Comparison of ENCODE assay signal across 11 mouse cellular contexts in the genomic region with DNA sequence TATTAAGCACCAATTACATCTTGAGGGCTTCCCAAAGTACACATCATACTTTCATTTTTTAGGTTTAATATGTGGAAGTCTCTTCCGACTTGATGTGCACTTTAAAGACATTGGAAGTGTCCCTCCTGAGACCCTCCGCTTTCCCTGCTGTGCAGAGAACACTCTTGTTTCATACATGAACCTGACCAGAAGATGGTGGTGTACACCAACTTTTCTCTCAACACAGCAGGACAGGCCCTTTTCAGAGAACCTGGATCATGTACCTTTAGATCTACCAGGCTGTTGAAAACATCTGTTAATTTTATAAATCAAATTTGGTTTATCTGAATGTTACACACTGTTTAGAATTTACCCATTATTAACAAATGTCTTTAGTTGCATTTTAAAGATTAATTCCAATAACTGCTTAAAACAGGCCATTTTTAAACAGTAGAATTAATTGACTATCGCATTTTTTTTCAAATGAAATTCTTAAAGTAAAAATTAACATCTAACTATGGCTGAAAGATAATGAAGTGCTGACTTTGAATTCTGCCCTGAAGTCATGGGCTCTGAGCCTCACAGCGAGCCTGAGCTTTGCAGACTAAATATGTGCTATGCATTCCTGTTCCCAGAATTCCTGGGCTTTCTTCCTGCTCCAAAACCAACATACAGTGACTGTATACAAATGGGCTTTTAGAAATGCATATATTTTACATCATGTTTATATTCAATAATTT.
A peak's percentile ranks its signal among the peaks of the same experiment; 100 is the strongest.
DNase-seq lines count a peak whose midpoint lies in the region; ATAC-seq and TF ChIP-seq lines count a peak whose summit lies in the region.
"Had no signal": no experiment of that assay in that cellular context is flagged by ENCODE, and none has a peak within 500 bp of the region (broad histone marks: within the 10 kb centered on the region; RNA-seq: fewer than 3 reads in every experiment).

No protein-coding gene starts in this region.

- WGBS in hindbrain, embryonic 14.5 days: 71% methylated on average over 4 of the region's 4 CpGs
- 72% methylated on average over 4 of the region's 4 CpGs for WGBS in hindbrain, embryonic 13.5 days
- WGBS in neural tube, embryonic 11.5 days: 82% methylated on average over 4 of the region's 4 CpGs
- WGBS in forebrain, postnatal 0 days: 62% methylated on average over 4 of the region's 4 CpGs
- WGBS in stomach, postnatal 0 days: 61% methylated on average over 4 of the region's 4 CpGs

- peak; percentile 66 for DNase-seq in hindbrain, embryonic 14.5 days (ENCODE audit: low spot score)
- no peak for DNase-seq in neural tube, embryonic 11.5 days (ENCODE audit: low spot score)
- DNase-seq in neural tube, embryonic 10.5 days (ENCODE audit: extremely low spot score, low spot score): no peak
- peak; percentile 54 for DNase-seq in forebrain, postnatal 0 days
- DNase-seq in stomach, postnatal 0 days (ENCODE audit: low spot score): no peak
- DNase-seq in urinary bladder, postnatal 4 days (ENCODE audit: low spot score in 2 of 2): no peak
- DNase-seq: adrenal gland, postnatal 10 days; heart, postnatal 36 days had no signal

- TF ChIP-seq EP300 in stomach, postnatal 0 days (optimal IDR thresholded peaks at IDR 0.05): no peak

- no peak overlapping the region for H3K9ac ChIP-seq in hindbrain, embryonic 14.5 days
- no peak overlapping the region for H3K9ac ChIP-seq in hindbrain, embryonic 13.5 days
- no peak overlapping the region for H3K9ac ChIP-seq in neural tube, embryonic 11.5 days (ENCODE audit: low read length)
- H3K9ac ChIP-seq in forebrain, postnatal 0 days: no peak overlapping the region
- no peak overlapping the region for H3K9ac ChIP-seq in stomach, postnatal 0 days (ENCODE audit: low read length)
- H3K9ac ChIP-seq: limb, embryonic 13.5 days had no signal

- no peaks in the 10 kb centered on the region for H3K27me3 ChIP-seq in hindbrain, embryonic 14.5 days (ENCODE audit: control insufficient read depth, insufficient read depth, low read length)
- H3K27me3 ChIP-seq in hindbrain, embryonic 13.5 days: no peaks in the 10 kb centered on the region
- H3K27me3 ChIP-seq in neural tube, embryonic 11.5 days (ENCODE audit: control insufficient read depth, insufficient read depth, low read length): no peaks in the 10 kb centered on the region
- H3K27me3 ChIP-seq in forebrain, postnatal 0 days (ENCODE audit: insufficient read depth, low read length): no peaks in the 10 kb centered on the region; the same call in 1 of the 2 replicates
- no peaks in the 10 kb centered on the region for H3K27me3 ChIP-seq in stomach, postnatal 0 days (ENCODE audit: control insufficient read depth, insufficient read depth, low read length)
- H3K27me3 ChIP-seq: limb, embryonic 13.5 days had no signal

- H3K4me3 ChIP-seq in hindbrain, embryonic 14.5 days (replicated peaks; ENCODE audit: low read length): no peak overlapping the region
- H3K4me3 ChIP-seq in hindbrain, embryonic 13.5 days: no peak overlapping the region
- no peak overlapping the region for H3K4me3 ChIP-seq in neural tube, embryonic 11.5 days (ENCODE audit: low read depth, low read length)
- no peak overlapping the region for H3K4me3 ChIP-seq in forebrain, postnatal 0 days (ENCODE audit: low read depth, low read length)
- H3K4me3 ChIP-seq in stomach, postnatal 0 days (ENCODE audit: low read depth, low read length): no peak overlapping the region
- H3K4me3 ChIP-seq: limb, embryonic 13.5 days had no signal

- no peaks in the 10 kb centered on the region for H3K36me3 ChIP-seq in hindbrain, embryonic 14.5 days (replicated peaks; ENCODE audit: control insufficient read depth, insufficient read depth)
- no peaks in the 10 kb centered on the region for H3K36me3 ChIP-seq in hindbrain, embryonic 13.5 days
- no peaks in the 10 kb centered on the region for H3K36me3 ChIP-seq in neural tube, embryonic 11.5 days (ENCODE audit: control insufficient read depth, insufficient read depth, low read length)
- H3K36me3 ChIP-seq in forebrain, postnatal 0 days (ENCODE audit: insufficient read depth): no peaks in the 10 kb centered on the region
- H3K36me3 ChIP-seq in stomach, postnatal 0 days (ENCODE audit: control insufficient read depth, insufficient read depth, low read length): no peaks in the 10 kb centered on the region
- H3K36me3 ChIP-seq: limb, embryonic 13.5 days had no signal

- 0 out of 2 replicates have a peak, but pooled peaks cover 3% of the 10 kb centered on the region for H3K4me1 ChIP-seq in hindbrain, embryonic 14.5 days (replicated peaks; ENCODE audit: control insufficient read depth, insufficient read depth, low read length)
- peaks cover 14% of the 10 kb centered on the region for H3K4me1 ChIP-seq in hindbrain, embryonic 13.5 days (replicated peaks)
- no peaks in the 10 kb centered on the region for H3K4me1 ChIP-seq in neural tube, embryonic 11.5 days (ENCODE audit: control insufficient read depth, insufficient read depth, low read length)
- no peaks in the 10 kb centered on the region for H3K4me1 ChIP-seq in forebrain, postnatal 0 days (ENCODE audit: insufficient read depth)
- no peaks in the 10 kb centered on the region for H3K4me1 ChIP-seq in stomach, postnatal 0 days (replicated peaks; ENCODE audit: control insufficient read depth, insufficient read depth)

- peak; percentile 71 for TF ChIP-seq CTCF in forebrain, postnatal 0 days (IDR thresholded peaks at IDR 0.05; ENCODE audit: low read depth)
- peak; percentile 73 for TF ChIP-seq CTCF in stomach, postnatal 0 days (IDR thresholded peaks at IDR 0.05; ENCODE audit: low read depth)

- no peak overlapping the region for H3K4me2 ChIP-seq in hindbrain, embryonic 14.5 days (replicated peaks)
- H3K4me2 ChIP-seq in hindbrain, embryonic 13.5 days: no peak overlapping the region
- H3K4me2 ChIP-seq in neural tube, embryonic 11.5 days (ENCODE audit: low read depth): no peak overlapping the region
- no peak overlapping the region for H3K4me2 ChIP-seq in forebrain, postnatal 0 days (ENCODE audit: low read depth)
- no peak overlapping the region for H3K4me2 ChIP-seq in stomach, postnatal 0 days (replicated peaks; ENCODE audit: low read depth)
- H3K4me2 ChIP-seq: limb, embryonic 13.5 days had no signal

- no peak overlapping the region for H3K27ac ChIP-seq in hindbrain, embryonic 14.5 days
- no peak overlapping the region for H3K27ac ChIP-seq in hindbrain, embryonic 13.5 days
- H3K27ac ChIP-seq in neural tube, embryonic 11.5 days (ENCODE audit: low read depth, low read length): no peak overlapping the region
- H3K27ac ChIP-seq in forebrain, postnatal 0 days (ENCODE audit: low read depth, low read length): no peak overlapping the region
- H3K27ac ChIP-seq in stomach, postnatal 0 days (replicated peaks): no peak overlapping the region
- H3K27ac ChIP-seq: limb, embryonic 13.5 days had no signal

- H3K9me3 ChIP-seq in hindbrain, embryonic 14.5 days (ENCODE audit: control insufficient read depth, low read length): no peaks in the 10 kb centered on the region
- no peaks in the 10 kb centered on the region for H3K9me3 ChIP-seq in hindbrain, embryonic 13.5 days
- H3K9me3 ChIP-seq in neural tube, embryonic 11.5 days (ENCODE audit: control insufficient read depth, low read length): no peaks in the 10 kb centered on the region
- H3K9me3 ChIP-seq in forebrain, postnatal 0 days (ENCODE audit: low read length): no peaks in the 10 kb centered on the region
- H3K9me3 ChIP-seq in stomach, postnatal 0 days (ENCODE audit: control insufficient read depth, low read length): no peaks in the 10 kb centered on the region
- H3K9me3 ChIP-seq: limb, embryonic 13.5 days had no signal

- ATAC-seq in hindbrain, embryonic 14.5 days (ENCODE audit: low FRiP score): no peak
- no peak; the same call in 1 of the 2 replicates for ATAC-seq in hindbrain, embryonic 13.5 days (ENCODE audit: low FRiP score)
- ATAC-seq in neural tube, embryonic 11.5 days (ENCODE audit: insufficient read depth, low FRiP score, low TSS enrichment): peak; percentile 14; the same call in 1 of the 2 replicates
- peak; percentile 58 for ATAC-seq in forebrain, postnatal 0 days
- ATAC-seq in stomach, postnatal 0 days (ENCODE audit: low FRiP score, low TSS enrichment): no peak
- no peak for ATAC-seq in erythroid progenitor cell, adult 5-6 weeks (replicated peaks; ENCODE audit: low FRiP score, poor library complexity, severe bottlenecking)

Comparison
In these comparisons a context has a peak if more than half of its experiments do, and no peak if none do; other contexts are left out.
1. ATAC-seq: peak in neural tube, embryonic 11.5 days (single experiment) and forebrain, postnatal 0 days (single experiment); none in hindbrain, embryonic 14.5 days (single experiment), hindbrain, embryonic 13.5 days (single experiment), stomach, postnatal 0 days (single experiment) and erythroid progenitor cell, adult 5-6 weeks (single experiment).
2. DNase-seq: peak in hindbrain, embryonic 14.5 days (single experiment) and forebrain, postnatal 0 days (single experiment); none in neural tube, embryonic 11.5 days (single experiment), neural tube, embryonic 10.5 days (single experiment), stomach, postnatal 0 days (single experiment) and urinary bladder, postnatal 4 days (0 of 2).